Mouse (Mus musculus) neural tube, embryonic 13.5 days (tissue): ENCODE data around the gene Mboat1. TPM values are rescaled to one million over a fixed set of nuclear protein-coding genes. Genes with fewer than 3 reads are reported as not detected.
A peak's percentile ranks its signal among the peaks of the same experiment; 100 is the strongest.

Source experiments
- ATAC-seq: fragments of 200-750 bp; cut with Nextera tagmentation; 2 replicates; pipeline ENCODE4 v1.8.0; 2017; ENCODE audit warnings: low read depth, mild to moderate bottlenecking, moderate TSS enrichment, moderate library complexity
- H3K27ac ChIP-seq: fragments of 300-500 bp; sonication (generic); replicated peaks from 2 replicates; pipeline ENCODE4 v1.5.1; 2015; ENCODE audit warnings: moderate library complexity, mild to moderate bottlenecking, inconsistent platforms
- H3K27me3 ChIP-seq: fragments of 300-500 bp; sonication (generic); 2 replicates; pipeline ENCODE4 v1.6.1; 2015; ENCODE audit warnings: mild to moderate bottlenecking, inconsistent platforms
- H3K36me3 ChIP-seq: fragments of 300-500 bp; sonication (generic); 2 replicates; pipeline ENCODE4 v1.6.1; 2015; ENCODE audit warnings: mild to moderate bottlenecking, inconsistent platforms
- H3K4me1 ChIP-seq: fragments of 300-500 bp; sonication (generic); replicated peaks from 2 replicates; pipeline ENCODE4 v1.6.1; 2015; ENCODE audit warnings: inconsistent platforms
- H3K4me2 ChIP-seq: fragments of 300-500 bp; sonication (generic); 2 replicates; pipeline ENCODE4 v1.6.1; 2015; ENCODE audit warnings: inconsistent platforms, mild to moderate bottlenecking, moderate library complexity
- H3K4me3 ChIP-seq: fragments of 300-500 bp; sonication (generic); 2 replicates; pipeline ENCODE4 v1.5.1; 2015; ENCODE audit warnings: mild to moderate bottlenecking, inconsistent platforms
- H3K9ac ChIP-seq: fragments of 300-500 bp; sonication (generic); 2 replicates; pipeline ENCODE4 v1.6.1; 2015; ENCODE audit warnings: moderate library complexity, mild to moderate bottlenecking, inconsistent platforms
- H3K9me3 ChIP-seq: fragments of 300-500 bp; sonication (generic); 2 replicates; pipeline ENCODE4 v1.6.1; 2016; ENCODE audit warnings: inconsistent platforms
- WGBS: fragments of 180-500 bp; shearing (Covaris S2); methylation state at CpG from one replicate; pipeline ENCODE4 v1.1.7; 2015; 5-methylcytosine and 5-hydroxymethylcytosine counted together
- polyA plus RNA-seq: library from polyadenylated mRNA; unstranded; fragments of >200 nt; fragmentation: Nextera tagmentation; extraction: Ambion mirVana; gene quantifications from 2 replicates; pipeline ENCODE4 v1.2.1, GENCODE M21; 2015

Mboat1 gene
- polyA plus RNA-seq, 1 experiment from 2014 or later = 2.0 TPM

GRCm38 (mm10) chr13:30254421-30254820 is 118.1 kb downstream of the Mboat1 start:
- Histone ChIP-seq H3K4me3 (no peak overlapping the region), H3K27ac (no peak overlapping the region), H3K4me2 (no peak overlapping the region), H3K36me3 (no peaks in the 10 kb centered on the region), H3K9ac (no peak overlapping the region), H3K9me3 (no peaks in the 10 kb centered on the region), H3K27me3 (no peaks in the 10 kb centered on the region), H3K4me1 (peaks cover 11% of the 10 kb centered on the region; the same call in 1 of the 2 replicates)
- no peak for ATAC-seq
- 52% methylated on average over 6 of the region's 6 CpGs for WGBS

DNA sequence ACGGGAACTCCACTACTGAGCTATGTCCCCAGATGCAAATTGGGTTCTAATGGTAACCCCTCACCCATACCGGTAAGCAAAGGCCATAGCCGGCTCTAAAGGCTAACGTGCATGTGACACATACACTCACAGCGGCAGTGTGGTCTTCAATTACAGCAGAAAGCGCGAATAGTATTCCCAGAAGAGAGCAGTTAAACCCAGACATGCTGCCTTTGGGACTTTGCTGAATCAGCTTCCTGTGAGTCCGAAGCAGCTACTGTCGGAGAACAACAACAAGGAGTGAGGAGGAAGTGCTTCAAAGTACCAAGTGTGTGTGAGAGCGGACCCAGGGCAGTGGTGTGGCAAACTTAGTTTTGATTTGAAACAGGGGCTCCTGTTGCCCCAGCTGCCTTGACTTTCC is 122.5 kb downstream of the Mboat1 start:
- Histone ChIP-seq H3K27ac (no peak overlapping the region), H3K4me3 (no peak overlapping the region), H3K4me1 (peaks cover 7% of the 10 kb centered on the region; the same call in 1 of the 2 replicates), H3K9ac (no peak overlapping the region), H3K36me3 (no peaks in the 10 kb centered on the region), H3K27me3 (no peaks in the 10 kb centered on the region), H3K9me3 (no peaks in the 10 kb centered on the region), H3K4me2 (no peak overlapping the region)
- ATAC-seq = no peak
- 53% methylated on average over 10 of the region's 10 CpGs for WGBS

GRCm38 (mm10) chr13:30259326-30259725 is 123.0 kb downstream of the Mboat1 start:
- H3K4me2 ChIP-seq = no peak overlapping the region
- peaks cover 4% of the 10 kb centered on the region; the same call in 1 of the 2 replicates for H3K4me1 ChIP-seq
- H3K27me3 ChIP-seq = no peaks in the 10 kb centered on the region
- no peak overlapping the region for H3K9ac ChIP-seq
- H3K27ac ChIP-seq = no peak overlapping the region
- WGBS = 92% methylated on average over 9 of the region's 9 CpGs
- ATAC-seq = no peak
- no peak overlapping the region for H3K4me3 ChIP-seq
- H3K9me3 ChIP-seq = no peaks in the 10 kb centered on the region
- no peaks in the 10 kb centered on the region for H3K36me3 ChIP-seq

- ATAC-seq = peak; percentile 66
- no peak overlapping the region for H3K9ac ChIP-seq
- no peak overlapping the region for H3K4me2 ChIP-seq
- no peaks in the 10 kb centered on the region for H3K9me3 ChIP-seq
- WGBS = 14% methylated on average over 8 of the region's 8 CpGs
- no peaks in the 10 kb centered on the region for H3K27me3 ChIP-seq
- H3K4me3 ChIP-seq = no peak overlapping the region
- peaks cover 6% of the 10 kb centered on the region; the same call in 1 of the 2 replicates for H3K4me1 ChIP-seq
- no peaks in the 10 kb centered on the region for H3K36me3 ChIP-seq
- H3K27ac ChIP-seq = no peak overlapping the region
Measured at GRCm38 (mm10) chr13:30259912-30260560, 123.7 kb downstream of the Mboat1 start.

DNA sequence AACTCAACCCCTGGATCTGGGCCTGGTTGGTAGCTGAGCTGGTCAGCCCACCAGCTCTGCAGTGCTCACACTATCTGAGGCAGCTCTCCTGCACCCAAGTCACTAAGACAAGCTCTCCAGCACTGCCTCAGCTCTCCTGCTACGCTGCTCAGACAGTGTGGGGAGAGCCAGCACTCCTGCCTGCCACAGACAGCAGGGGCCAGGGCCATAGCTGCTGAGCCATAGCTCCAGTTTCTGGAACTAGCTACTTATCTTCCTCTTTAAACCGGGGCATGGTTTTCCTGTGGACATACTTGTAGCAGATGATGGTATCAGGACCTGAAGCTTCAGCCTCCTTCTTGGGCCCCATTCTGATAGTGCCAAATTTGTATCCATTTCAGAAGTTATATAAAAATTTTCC is 127.4 kb downstream of the Mboat1 start:
- H3K36me3 ChIP-seq = no peaks in the 10 kb centered on the region
- H3K4me2 ChIP-seq = no peak overlapping the region
- H3K9me3 ChIP-seq = no peaks in the 10 kb centered on the region
- H3K27me3 ChIP-seq = no peaks in the 10 kb centered on the region
- H3K9ac ChIP-seq = no peak overlapping the region
- 86% methylated on average over 2 of the region's 2 CpGs for WGBS
- H3K4me3 ChIP-seq = no peak overlapping the region
- ATAC-seq = no peak; the same call in 1 of the 2 replicates
- H3K27ac ChIP-seq = no peak overlapping the region
- H3K4me1 ChIP-seq = peaks cover 6% of the 10 kb centered on the region; the same call in 1 of the 2 replicates

GRCm38 (mm10) chr13:30264303-30264702 is 128.0 kb downstream of the Mboat1 start:
- Histone ChIP-seq H3K4me2 (no peak overlapping the region), H3K4me3 (no peak overlapping the region), H3K9me3 (no peaks in the 10 kb centered on the region), H3K4me1 (0 out of 2 replicates have a peak, but pooled peaks cover 6% of the 10 kb centered on the region), H3K27me3 (no peaks in the 10 kb centered on the region), H3K27ac (no peak overlapping the region), H3K36me3 (no peaks in the 10 kb centered on the region), H3K9ac (no peak overlapping the region)
- WGBS = 37% methylated on average over 12 of the region's 12 CpGs
- peak; percentile 48; the same call in 1 of the 2 replicates for ATAC-seq

- 78% methylated on average over 5 of the region's 5 CpGs for WGBS
- Histone ChIP-seq H3K9ac (no peak overlapping the region), H3K27me3 (no peaks in the 10 kb centered on the region), H3K27ac (no peak overlapping the region), H3K4me1 (0 out of 2 replicates have a peak, but pooled peaks cover 6% of the 10 kb centered on the region), H3K36me3 (no peaks in the 10 kb centered on the region), H3K9me3 (no peaks in the 10 kb centered on the region), H3K4me3 (no peak overlapping the region), H3K4me2 (no peak overlapping the region)
- no peak for ATAC-seq
Measured at GRCm38 (mm10) chr13:30264765-30265164, 128.5 kb downstream of the Mboat1 start.

DNA sequence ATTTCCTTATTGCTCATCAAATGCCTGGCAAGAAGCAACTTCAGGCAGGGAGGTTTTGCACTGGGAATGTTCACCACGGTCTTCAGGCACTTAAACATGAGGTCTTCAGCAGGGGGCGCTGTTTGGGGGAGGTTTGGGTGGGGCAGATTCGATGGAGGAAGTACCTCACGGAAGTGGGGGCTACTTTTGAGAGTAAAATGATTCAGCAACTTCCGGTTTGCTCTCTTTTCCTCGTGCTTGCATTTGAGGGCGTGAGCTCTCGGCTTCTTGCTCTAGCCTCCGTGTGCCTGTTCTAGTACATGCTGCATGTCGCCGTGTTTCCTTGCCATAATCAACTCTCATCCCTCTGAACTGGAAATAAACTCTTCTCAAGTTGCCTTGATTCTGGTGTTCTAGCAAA is 129.7 kb downstream of the Mboat1 start:
- Histone ChIP-seq H3K36me3 (no peaks in the 10 kb centered on the region), H3K9ac (no peak overlapping the region), H3K4me3 (no peak overlapping the region), H3K4me2 (no peak overlapping the region), H3K27me3 (no peaks in the 10 kb centered on the region), H3K9me3 (no peaks in the 10 kb centered on the region), H3K4me1 (0 out of 2 replicates have a peak, but pooled peaks cover 6% of the 10 kb centered on the region), H3K27ac (no peak overlapping the region)
- WGBS = 89% methylated on average over 11 of the region's 11 CpGs
- ATAC-seq = no peak

DNA sequence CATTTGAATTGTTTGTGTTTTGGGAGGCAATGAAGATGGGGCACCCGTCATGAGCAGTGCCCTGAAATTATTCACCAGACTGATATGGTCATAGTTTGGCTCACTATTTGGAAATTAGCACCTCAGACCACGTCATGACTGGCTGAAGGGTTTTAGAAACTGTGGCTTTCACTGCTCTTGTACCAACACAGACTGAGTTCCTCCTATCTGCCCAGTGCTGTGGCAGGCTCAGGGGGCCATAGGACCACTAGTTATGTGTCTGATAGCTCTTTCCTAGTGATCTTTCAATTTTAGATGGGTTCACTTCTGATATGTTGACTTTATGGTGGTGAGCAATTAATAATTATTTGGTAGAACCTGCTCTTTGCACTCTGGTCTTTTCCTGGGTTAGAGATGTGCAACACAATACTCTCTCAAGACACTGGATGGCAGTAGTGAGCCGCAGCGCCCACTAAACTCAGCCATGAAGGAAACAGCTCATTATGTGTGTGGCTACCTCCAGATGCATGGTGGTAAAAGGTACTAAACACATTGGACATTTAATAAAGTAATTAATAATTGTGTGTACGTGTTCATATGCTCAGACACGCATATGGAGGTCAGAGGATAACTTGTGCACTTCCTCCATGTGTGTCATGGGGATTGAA is 135.9 kb downstream of the Mboat1 start:
- WGBS = 22% methylated on average over 6 of the region's 6 CpGs
- Histone ChIP-seq H3K36me3 (no peaks in the 10 kb centered on the region), H3K9ac (no peak overlapping the region), H3K4me1 (no peaks in the 10 kb centered on the region), H3K9me3 (no peaks in the 10 kb centered on the region), H3K27ac (no peak overlapping the region), H3K4me2 (no peak overlapping the region), H3K4me3 (no peak overlapping the region), H3K27me3 (no peaks in the 10 kb centered on the region)
- peak; percentile 71 for ATAC-seq

Other genes with a start within 250 kb of the Mboat1 start
- 4.9 and 5.1 TPM in 2 replicates for gene E2f3, start 150.4 kb upstream of the Mboat1 start, polyA plus RNA-seq
- 0.70 and 1.4 TPM in 2 replicates for gene Agtr1a, start 200.0 kb downstream of the Mboat1 start, polyA plus RNA-seq